Mouse (Mus musculus): Measurements from ENCODE around the gene Ubtf.
A peak's percentile ranks its signal among the peaks of the same experiment; 100 is the strongest.
"Not testable (repeated sequence)": the region's sequence is repeated elsewhere in the genome, so short reads cannot be mapped to it uniquely, and the experiment has no call there.

Gene Ubtf

GRCm38 (mm10) chr11:102295598-102296471 lies 23.7 kb downstream of the Ubtf start:
- DNase-seq (ENCODE audit: low read depth, low spot score), result peak; percentile 26

- DNase-seq (ENCODE audit: low read depth, low spot score), result peak; percentile 82
Measured at GRCm38 (mm10) chr11:102294887-102295597, 24.5 kb downstream of the Ubtf start.

GRCm38 (mm10) chr11:102294416-102294815 lies 25.1 kb downstream of the Ubtf start:
- no peak for DNase-seq (ENCODE audit: low read depth, low spot score)

- DNase-seq (ENCODE audit: low read depth, low spot score), result no peak
Measured at GRCm38 (mm10) chr11:102293971-102294370, 25.6 kb downstream of the Ubtf start.

- no peak for DNase-seq (ENCODE audit: low read depth, low spot score)
Measured at GRCm38 (mm10) chr11:102291051-102291535, 28.4 kb downstream of the Ubtf start.

GRCm38 (mm10) chr11:102290141-102290540 lies 29.4 kb downstream of the Ubtf start:
- no peak for DNase-seq (ENCODE audit: low read depth, low spot score)

- no peak for DNase-seq (ENCODE audit: low read depth, low spot score)
Measured at GRCm38 (mm10) chr11:102289511-102290100, 29.9 kb downstream of the Ubtf start.

- DNase-seq (ENCODE audit: low read depth, low spot score), result no peak
Measured at GRCm38 (mm10) chr11:102288913-102289312, 30.6 kb downstream of the Ubtf start.

- no peak for DNase-seq (ENCODE audit: low read depth, low spot score)
Measured at GRCm38 (mm10) chr11:102288027-102288804, 31.3 kb downstream of the Ubtf start.

GRCm38 (mm10) chr11:102287485-102287884 lies 32.1 kb downstream of the Ubtf start:
- DNase-seq (ENCODE audit: low read depth, low spot score), result no peak

GRCm38 (mm10) chr11:102285095-102285834 lies 34.3 kb downstream of the Ubtf start:
- no peak for DNase-seq (ENCODE audit: low read depth, low spot score)

- peak; percentile 99 for DNase-seq (ENCODE audit: low read depth, low spot score)
Measured at GRCm38 (mm10) chr11:102284501-102285094, 34.9 kb downstream of the Ubtf start, which contains the start of gene Tmub2. Gene Tmub2 (plus strand): TSS chr11:102284931.

GRCm38 (mm10) chr11:102283922-102284321 lies 35.6 kb downstream of the Ubtf start:
- no peak for DNase-seq (ENCODE audit: low read depth, low spot score)

GRCm38 (mm10) chr11:102280267-102280666 lies 39.3 kb downstream of the Ubtf start:
- not testable (repeated sequence) for DNase-seq (ENCODE audit: low read depth, low spot score)

GRCm38 (mm10) chr11:102279595-102279994 lies 39.9 kb downstream of the Ubtf start:
- DNase-seq (ENCODE audit: low read depth, low spot score), result no peak

GRCm38 (mm10) chr11:102277754-102278153 lies 41.8 kb downstream of the Ubtf start:
- DNase-seq (ENCODE audit: low read depth, low spot score), result no peak

- DNase-seq (ENCODE audit: low read depth, low spot score), result peak; percentile 70
Measured at GRCm38 (mm10) chr11:102276411-102276915, 43.1 kb downstream of the Ubtf start.

- no peak for DNase-seq (ENCODE audit: low read depth, low spot score)
Measured at GRCm38 (mm10) chr11:102268520-102269244, 50.9 kb downstream of the Ubtf start, which contains the start of gene Asb16. Gene Asb16 (plus strand): TSS chr11:102268743.

- peak; percentile 92 for DNase-seq (ENCODE audit: low read depth, low spot score)
Measured at GRCm38 (mm10) chr11:102267480-102267879, 52.1 kb downstream of the Ubtf start.

Measured in brain, adult 2 months (tissue).